Mouse (Mus musculus) heart, postnatal 10 days (tissue): ENCODE measurements at regions not wholly inside any gene's neighbourhood (a gene's known extent, or its start where the extent isn't known, plus 50 kb on each side); places are given as distances from the start of the nearest gene placed in this dataset.

ENCODE experiments used
- DNase-seq, 2 experiments: peaks; one replicate each; pipeline ENCODE4 v3.0.0; 2021
- intact Hi-C: fragments of 180-260 bp; cut with DNase I; formaldehyde crosslinking; loops from one replicate; pipeline ENCODE4 v1.15.1; 2025

- DNase-seq, result peak; percentile 22 to 45
- intact Hi-C loops, result no loop called here
Observed at GRCm38 (mm10) chr2:178542032-178542431, 111.7 kb downstream of the Cdh26 start.

GRCm38 (mm10) chr2:178544411-178544810, 114.1 kb downstream of the Cdh26 start:
- intact Hi-C loops, result no loop called here
- DNase-seq, result no peak

GRCm38 (mm10) chr2:178545601-178546352, 115.4 kb downstream of the Cdh26 start:
- DNase-seq, result no peak
- intact Hi-C loops, result no loop called here

- no peak for DNase-seq
- intact Hi-C loops, result no loop called here
Observed at GRCm38 (mm10) chr2:178546353-178546720, 116.0 kb downstream of the Cdh26 start.

- DNase-seq, result no peak
- intact Hi-C loops, result no loop called here
Observed at GRCm38 (mm10) chr2:178546888-178547287, 116.6 kb downstream of the Cdh26 start.

GRCm38 (mm10) chr2:178548937-178549336, 118.6 kb downstream of the Cdh26 start:
- DNase-seq, result no peak
- intact Hi-C loops, result no loop called here

- intact Hi-C loops, result no loop called here
- DNase-seq, result no peak
Observed at GRCm38 (mm10) chr2:178553736-178554135, 123.4 kb downstream of the Cdh26 start.

GRCm38 (mm10) chr2:178555692-178556340, 125.5 kb downstream of the Cdh26 start:
- peak in 1 of 2 experiments; percentile 24 for DNase-seq
- intact Hi-C loops, result loop anchor here (5.0 kb wide), 1 partner anchor 129 kb away; no protein-coding TSS in a partner anchor

GRCm38 (mm10) chr2:178557934-178558333, 127.6 kb downstream of the Cdh26 start:
- intact Hi-C loops, result loop anchor here (5.0 kb wide), 1 partner anchor 131 kb away; no protein-coding TSS in a partner anchor
- peak; percentile 16 to 39 for DNase-seq

GRCm38 (mm10) chr2:178563287-178563686, 133.0 kb downstream of the Cdh26 start:
- no peak for DNase-seq
- intact Hi-C loops, result no loop called here

GRCm38 (mm10) chr2:178565368-178565818, 135.1 kb downstream of the Cdh26 start:
- peak; percentile 23 to 26 for DNase-seq
- intact Hi-C loops, result no loop called here

- intact Hi-C loops, result no loop called here
- no peak for DNase-seq
Observed at GRCm38 (mm10) chr2:178567493-178567892, 137.2 kb downstream of the Cdh26 start.

- intact Hi-C loops, result loop anchor here (5.0 to 10.0 kb wide), 2 partner anchors 182 to 1300 kb away; no protein-coding TSS in a partner anchor
- no peak for DNase-seq
Observed at GRCm38 (mm10) chr2:178572301-178572700, 142.0 kb downstream of the Cdh26 start.

- DNase-seq, result peak; percentile 74 to 83
- intact Hi-C loops, result loop anchor here (1.0 to 10.0 kb wide), 5 partner anchors 90 to 1297 kb away; no protein-coding TSS in a partner anchor
Observed at GRCm38 (mm10) chr2:178574859-178575258, 144.5 kb downstream of the Cdh26 start.

- DNase-seq, result no peak
- intact Hi-C loops, result loop anchor here (1.0 to 10.0 kb wide), 4 partner anchors 90 to 617 kb away; no protein-coding TSS in a partner anchor
Observed at GRCm38 (mm10) chr2:178575403-178575802, 145.1 kb downstream of the Cdh26 start.

- intact Hi-C loops, result loop anchor here (5.0 to 10.0 kb wide), 2 partner anchors 149 to 179 kb away; no protein-coding TSS in a partner anchor
- DNase-seq, result no peak
Observed at GRCm38 (mm10) chr2:178576067-178576466, 145.7 kb downstream of the Cdh26 start.

- DNase-seq, result no peak
- intact Hi-C loops, result loop anchor here (2.0 to 10.0 kb wide), 3 partner anchors 71 to 175 kb away; no protein-coding TSS in a partner anchor
Observed at GRCm38 (mm10) chr2:178579571-178579970, 149.2 kb downstream of the Cdh26 start.

GRCm38 (mm10) chr2:178581306-178581705, 151.0 kb downstream of the Cdh26 start:
- intact Hi-C loops, result no loop called here
- no peak for DNase-seq

GRCm38 (mm10) chr2:178584970-178585566, 154.7 kb downstream of the Cdh26 start:
- intact Hi-C loops, result no loop called here

GRCm38 (mm10) chr2:178587134-178587636, 156.9 kb downstream of the Cdh26 start:
- intact Hi-C loops, result no loop called here
- DNase-seq, result no peak

More at GRCm38 (mm10) chr2:178584970-178585566, 154.7 kb downstream of the Cdh26 start:
- DNase-seq, result no peak

- intact Hi-C loops, result no loop called here
- DNase-seq, result no peak
Observed at GRCm38 (mm10) chr2:178593743-178594142, 163.4 kb downstream of the Cdh26 start.
